Mouse (Mus musculus): ENCODE measurements around the gene Maged1.

DNA sequence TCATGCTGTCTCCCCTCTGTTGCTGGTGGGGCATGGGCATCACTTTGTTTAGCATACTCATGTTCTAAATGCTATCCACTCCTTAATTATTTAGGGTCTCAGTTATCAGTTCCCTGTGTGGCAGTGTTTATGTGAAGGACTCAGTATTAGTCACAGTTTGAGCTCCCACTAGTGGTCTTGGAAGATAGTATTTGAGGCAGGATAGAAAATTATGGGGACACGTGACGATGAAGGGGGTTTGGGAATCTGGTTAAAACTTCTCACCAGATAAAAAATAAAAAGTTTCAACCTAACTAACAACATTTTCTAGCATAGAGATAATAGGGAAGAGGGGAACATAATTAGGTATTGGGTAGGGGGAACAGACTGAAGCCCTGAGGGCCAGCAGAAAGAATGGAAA lies 22.8 kb upstream of the Maged1 start:
- TF ChIP-seq CTCF (conservative IDR thresholded peaks at IDR 0.05; ENCODE audit: low read length) (no peak), POU5F1 (IDR thresholded peaks at IDR 0.05; ENCODE audit: borderline replicate concordance, low read length) (no peak), NANOG (IDR thresholded peaks at IDR 0.05; ENCODE audit: borderline replicate concordance, low read length) (no peak)

All from E14TG2a.4 (cell line).